Mouse (Mus musculus): ENCODE data around the gene Rtp2. TPM values are rescaled to one million over a fixed set of nuclear protein-coding genes. Genes with fewer than 3 reads are reported as not detected.
A peak's percentile ranks its signal among the peaks of the same experiment; 100 is the strongest.
"Not testable (repeated sequence)": the region's sequence is repeated elsewhere in the genome, so short reads cannot be mapped to it uniquely, and the experiment has no call there.

Rtp2 gene
- total RNA-seq, 2 experiments from 2014 or later = not detected

DNA sequence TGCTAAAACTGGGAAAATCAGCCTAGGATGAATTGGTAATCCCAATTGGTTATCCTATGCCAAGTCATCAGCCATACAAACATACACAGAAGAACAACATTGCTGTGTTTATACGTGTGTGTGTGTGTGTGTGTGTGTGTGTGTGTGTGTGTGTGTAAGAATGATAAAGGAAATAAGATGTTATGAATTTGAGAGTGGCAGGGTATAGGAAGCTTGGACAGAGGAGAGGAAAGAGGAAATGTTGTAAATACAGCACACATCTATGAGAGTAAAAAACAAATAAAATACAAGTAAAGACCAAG lies 21.7 kb upstream of the Rtp2 start:
- intact Hi-C loops (cut with DNase I; ENCODE audit: low total_unique reads) = loop anchor here (5.0 kb wide), 1 partner anchor 402 kb away; no protein-coding TSS in a partner anchor
- DNase-seq = no peak

DNA sequence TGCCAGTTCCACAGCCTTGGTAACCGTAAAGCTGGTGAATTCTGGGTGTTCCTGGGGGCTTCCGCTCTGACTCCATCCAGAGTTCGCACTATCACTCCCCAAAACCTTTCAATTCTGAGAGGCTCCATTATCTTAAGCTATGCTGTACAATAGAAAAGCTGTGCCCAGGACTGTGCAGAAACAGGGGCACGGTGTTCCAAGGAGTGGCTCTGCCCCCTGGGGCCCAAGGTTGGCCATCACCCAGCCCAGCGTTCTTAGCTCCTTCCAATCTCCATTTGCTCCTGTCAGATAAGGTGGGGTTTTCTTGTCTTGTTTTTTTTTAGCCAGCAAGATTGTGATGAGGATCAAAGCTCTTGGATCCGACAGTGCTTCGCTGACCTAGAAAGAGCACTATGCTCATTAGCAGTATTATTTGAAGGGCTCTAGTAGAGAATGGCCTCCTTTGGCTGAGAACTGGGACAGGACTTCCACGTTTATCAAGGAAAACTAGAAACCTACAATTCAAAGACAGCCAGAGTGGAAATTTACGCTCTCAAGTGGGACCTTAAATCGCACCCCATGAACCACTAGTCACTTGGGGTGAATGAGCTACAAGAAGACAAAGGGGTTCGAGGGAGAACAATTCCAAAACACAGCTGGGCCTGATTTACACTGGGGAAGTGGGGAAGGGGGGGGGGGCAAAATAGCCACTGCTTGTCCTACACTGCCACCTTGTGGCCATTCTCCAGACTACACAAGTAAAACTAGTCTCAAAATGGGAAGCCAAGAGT lies 21.2 kb upstream of the Rtp2 start:
- peak; percentile 45 for DNase-seq
- intact Hi-C loops (cut with DNase I; ENCODE audit: low total_unique reads) = loop anchor here (5.0 kb wide), 1 partner anchor 401 kb away; no protein-coding TSS in a partner anchor

DNA sequence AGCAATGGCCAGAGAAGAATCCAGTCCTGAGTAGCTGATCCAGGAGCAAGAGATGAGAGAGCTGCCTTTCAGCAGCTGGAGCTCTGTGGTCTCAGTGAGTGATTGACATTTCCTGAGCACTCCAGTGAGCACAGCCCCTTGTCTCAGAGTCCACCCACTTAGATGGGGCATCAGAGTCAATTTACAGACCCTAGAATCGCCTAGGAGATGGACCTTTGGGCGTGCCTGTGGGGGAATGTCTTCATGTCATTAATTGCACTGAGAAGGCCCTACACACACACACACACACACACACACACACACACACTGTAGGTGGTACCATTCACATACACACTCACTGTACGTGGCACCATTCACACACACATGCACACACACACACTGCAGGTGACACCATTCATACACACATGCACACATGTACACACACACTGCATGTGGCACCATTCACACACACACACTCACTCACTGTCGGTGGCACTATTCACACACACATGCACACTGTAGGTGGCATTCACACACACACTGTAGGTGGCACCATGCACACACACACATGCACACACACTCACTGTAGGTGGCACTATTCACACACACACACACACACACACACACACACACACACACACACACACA lies 20.0 kb upstream of the Rtp2 start:
- intact Hi-C loops (cut with DNase I; ENCODE audit: low total_unique reads) = loop anchor here (5.0 kb wide), 1 partner anchor 400 kb away; no protein-coding TSS in a partner anchor
- DNase-seq = no peak

DNA sequence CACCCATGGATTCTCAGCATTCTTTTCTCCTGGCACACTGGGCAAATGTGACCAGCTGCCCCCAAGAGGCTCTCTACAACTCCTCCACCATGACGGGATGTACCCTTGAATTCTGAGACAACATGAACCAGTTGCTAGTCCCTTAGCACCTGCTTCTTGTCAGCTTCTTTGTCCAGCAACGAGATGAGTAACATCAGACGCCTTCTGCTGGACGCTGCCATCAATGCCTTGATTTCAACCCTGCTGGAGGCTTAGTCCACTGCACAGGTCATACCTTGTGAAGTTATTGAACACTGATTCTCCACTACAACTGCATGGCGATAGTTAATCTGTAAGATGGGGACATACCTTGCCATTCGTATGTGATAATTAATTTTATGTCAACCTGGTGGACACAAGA lies 15.5 kb upstream of the Rtp2 start:
- intact Hi-C loops (cut with DNase I; ENCODE audit: low total_unique reads) = no loop called here
- no peak for DNase-seq

DNA sequence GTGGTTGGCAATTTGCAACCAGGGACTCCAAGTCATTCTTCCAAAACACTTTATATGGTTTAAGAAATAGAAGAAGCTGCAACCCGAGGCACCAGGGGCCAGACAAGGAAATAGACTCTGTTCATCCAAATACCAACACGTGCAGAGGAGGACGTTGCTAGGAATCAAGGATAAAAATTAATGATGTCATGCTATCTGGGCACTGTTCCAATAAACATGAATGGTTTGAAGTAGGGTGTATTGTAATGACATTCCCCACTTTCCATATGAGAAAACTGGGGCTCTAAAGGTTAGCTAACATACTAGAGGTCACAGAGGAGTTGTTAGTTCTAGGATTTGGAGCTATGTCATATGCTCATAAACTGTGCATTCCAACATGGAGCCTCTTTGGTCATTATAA lies 12.6 kb upstream of the Rtp2 start:
- intact Hi-C loops (cut with DNase I; ENCODE audit: low total_unique reads) = no loop called here
- no peak for DNase-seq

DNA sequence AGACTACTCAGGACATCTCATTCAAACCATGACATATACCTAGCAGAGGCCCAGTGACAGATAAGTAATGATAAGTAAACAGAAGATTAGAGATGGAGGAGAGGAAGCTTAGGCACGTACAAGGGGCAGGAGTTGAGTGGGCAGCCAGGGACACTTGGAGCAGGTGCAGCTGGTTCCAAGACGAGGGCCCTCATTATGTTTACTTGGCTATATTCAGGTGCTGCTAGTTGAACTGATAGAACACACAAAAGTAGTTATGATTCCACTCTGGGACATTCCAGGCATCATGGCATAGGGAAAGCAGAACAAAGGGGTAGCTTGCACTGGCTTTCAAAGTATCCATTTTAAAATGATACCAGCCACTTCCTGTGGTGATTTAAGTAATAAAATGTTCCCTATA lies 2.2 kb upstream of the Rtp2 start:
- DNase-seq = no peak
- intact Hi-C loops (cut with DNase I; ENCODE audit: low total_unique reads) = no loop called here

DNA sequence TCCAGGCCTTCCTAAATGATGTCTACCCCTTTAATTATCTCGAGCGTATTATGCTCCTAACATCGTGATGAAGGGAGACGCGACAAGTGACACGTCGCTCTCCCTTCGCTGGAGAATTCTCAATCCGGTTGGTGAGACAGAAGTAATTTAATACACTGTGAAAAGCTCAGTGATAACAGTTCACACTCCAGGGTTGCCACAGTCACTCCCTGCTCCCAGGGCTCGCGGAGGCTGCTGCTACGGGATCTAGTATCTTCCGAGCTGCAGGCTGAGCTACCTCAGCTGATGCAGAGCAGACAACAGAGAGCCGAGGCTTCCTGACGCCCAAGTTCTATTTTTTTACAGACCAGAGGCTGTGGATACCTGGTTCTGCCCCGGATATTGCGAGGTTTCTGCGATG lies 919 bp downstream of the Rtp2 start:
- no peak for DNase-seq
- intact Hi-C loops (cut with DNase I; ENCODE audit: low total_unique reads) = no loop called here

DNA sequence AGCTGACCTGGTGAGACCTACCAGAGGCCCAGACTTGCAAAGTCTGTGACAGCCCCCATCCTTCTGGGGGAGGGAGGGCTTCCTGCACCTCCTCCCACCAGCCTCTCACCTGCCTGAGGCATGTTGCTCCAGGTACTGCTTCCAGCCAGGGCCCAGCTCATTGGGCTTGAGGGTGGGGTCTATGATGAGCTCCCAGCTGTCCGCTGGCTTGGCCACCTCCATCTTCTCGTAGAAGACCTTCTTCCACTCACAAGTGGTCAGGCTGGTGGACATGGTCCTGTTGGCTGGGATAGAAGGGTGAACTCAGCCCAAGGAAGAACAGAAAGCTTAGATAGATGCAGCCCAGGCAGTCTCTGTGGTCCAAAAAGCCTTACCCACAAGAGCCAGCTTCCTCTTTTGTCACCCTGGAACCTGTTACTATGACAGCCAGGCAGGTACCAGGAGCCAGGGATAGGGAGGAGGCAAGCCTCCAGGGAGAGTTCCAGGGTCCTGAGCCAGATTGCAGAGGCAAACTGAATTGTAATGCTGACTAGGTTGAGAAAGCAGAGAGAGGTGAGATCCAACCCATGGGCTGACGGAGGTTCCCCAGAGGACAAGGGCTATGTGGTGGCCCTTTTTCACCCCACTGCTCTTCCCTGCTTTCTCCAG lies 1.6 kb downstream of the Rtp2 start:
- DNase-seq = no peak

DNA sequence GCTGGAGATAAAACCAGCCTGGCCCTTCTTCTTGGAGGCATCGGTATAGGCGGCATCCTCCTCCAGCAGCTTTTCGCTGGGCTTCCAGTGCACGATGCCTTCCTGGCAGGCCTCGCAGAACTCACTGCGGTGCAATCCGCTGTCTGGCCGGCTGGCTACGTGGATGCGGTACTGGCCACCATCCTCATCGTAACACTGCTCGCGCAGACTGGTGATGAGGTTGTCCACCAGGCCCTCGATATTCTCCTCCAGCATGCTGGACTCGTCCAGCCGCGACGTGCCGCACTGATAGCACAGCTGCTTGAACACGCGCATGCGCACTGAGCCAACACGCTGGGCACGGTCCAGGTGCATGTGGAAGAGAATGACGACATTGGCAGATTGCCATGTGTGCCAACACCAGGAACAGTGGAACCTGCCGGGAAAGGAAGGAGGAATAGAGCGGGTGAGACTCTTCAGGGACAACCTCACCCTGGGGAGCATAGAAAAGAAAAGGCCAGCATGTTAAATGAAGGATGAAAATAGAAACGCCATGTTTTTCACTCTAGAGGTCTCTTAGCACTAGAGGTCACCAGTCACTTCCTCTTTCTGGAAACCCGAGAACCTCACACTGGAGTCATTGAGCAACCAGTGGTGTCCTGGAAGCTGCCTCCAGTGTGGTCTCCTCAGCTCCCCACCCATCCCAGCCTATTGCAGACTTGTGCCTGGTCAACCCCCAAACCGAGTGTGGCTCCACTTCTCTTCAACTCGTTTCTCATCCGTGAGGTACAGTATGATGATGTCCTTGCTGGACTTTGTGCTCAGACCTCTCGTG lies 4.7 kb downstream of the Rtp2 start:
- intact Hi-C loops (cut with DNase I; ENCODE audit: low total_unique reads) = no loop called here
- no peak for DNase-seq

More for the DNA sequence above, 1.6 kb downstream of the Rtp2 start:
- intact Hi-C loops (cut with DNase I; ENCODE audit: low total_unique reads) = no loop called here

DNA sequence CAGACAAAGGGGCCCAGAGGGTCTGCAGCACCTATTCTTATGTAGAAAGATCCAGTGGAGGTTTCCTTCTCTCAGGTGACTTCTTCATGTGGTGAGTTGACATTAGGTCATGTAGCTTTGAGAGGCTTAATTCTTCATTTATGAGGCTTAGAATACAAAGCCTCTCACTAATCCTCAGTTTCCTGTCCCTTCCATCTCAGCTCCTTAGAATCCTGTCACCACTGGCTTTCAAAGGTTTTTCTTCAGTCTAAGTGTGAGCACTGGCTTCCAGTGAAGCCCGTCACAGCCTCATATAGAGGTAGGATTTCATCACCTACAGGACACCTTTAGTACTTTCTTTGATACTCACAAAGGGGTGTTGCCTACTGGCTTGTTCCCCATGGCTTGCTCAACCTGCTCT lies 9.3 kb downstream of the Rtp2 start:
- no peak for DNase-seq
- intact Hi-C loops (cut with DNase I; ENCODE audit: low total_unique reads) = no loop called here

DNA sequence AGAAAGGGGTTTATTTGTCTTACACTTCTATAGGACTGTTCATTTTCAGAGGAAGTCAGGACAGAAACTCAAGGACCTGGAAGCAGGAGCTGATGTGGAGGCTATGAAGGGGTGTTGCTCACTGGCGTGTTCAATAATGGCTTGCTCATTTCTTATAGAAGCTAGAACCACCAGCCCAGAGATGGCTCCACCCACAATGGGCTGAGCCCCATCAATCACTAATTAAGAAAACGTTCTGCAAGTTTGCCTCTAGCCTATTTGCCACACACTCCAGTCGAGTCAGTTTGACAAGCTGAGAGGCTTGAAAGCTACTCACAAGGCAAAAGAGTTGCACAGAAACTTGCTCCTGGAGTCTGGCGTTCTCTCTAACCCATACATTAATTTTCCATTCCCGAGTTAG lies 10.5 kb downstream of the Rtp2 start:
- no peak for DNase-seq
- intact Hi-C loops (cut with DNase I; ENCODE audit: low total_unique reads) = no loop called here

DNA sequence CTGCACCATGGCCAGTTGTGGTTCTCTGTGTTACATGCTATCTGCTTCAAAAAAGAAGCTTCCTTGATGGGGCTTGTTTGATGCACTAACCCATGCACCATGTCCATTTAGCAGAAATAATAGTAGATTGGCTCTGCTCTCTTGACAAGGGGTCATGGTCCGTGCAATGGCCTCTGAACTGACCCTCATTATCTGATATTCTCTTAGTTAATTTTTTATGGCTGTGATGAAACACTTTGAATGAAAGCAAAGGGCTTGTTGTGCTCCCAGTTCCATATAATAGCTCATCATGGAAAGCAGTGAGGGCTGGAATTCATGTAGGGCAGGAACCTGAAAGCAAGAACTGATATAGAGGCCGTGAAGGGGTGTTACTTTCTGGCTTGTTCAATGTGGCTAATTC lies 12.8 kb downstream of the Rtp2 start:
- intact Hi-C loops (cut with DNase I; ENCODE audit: low total_unique reads) = no loop called here
- no peak for DNase-seq

DNA sequence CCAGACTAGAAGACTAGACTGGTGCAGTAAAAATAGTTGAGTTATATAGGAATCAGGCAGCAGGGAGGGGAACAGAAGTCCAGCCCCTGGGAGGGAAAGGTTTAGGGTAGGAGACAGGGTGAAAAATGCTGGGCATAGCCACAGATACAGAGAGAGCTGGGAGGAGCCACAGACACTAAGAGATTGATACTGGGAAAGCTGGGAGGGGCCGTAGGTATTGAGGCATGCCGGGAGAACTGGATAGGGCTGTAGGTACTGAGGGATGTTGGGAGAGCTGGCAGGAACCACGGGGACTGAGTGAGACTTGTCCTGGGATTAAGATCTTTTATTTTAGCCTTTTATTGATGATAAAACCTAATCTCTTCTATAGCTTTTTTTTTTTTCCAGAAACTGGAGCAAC lies 18.8 kb downstream of the Rtp2 start:
- intact Hi-C loops (cut with DNase I; ENCODE audit: low total_unique reads) = no loop called here
- no peak for DNase-seq

DNA sequence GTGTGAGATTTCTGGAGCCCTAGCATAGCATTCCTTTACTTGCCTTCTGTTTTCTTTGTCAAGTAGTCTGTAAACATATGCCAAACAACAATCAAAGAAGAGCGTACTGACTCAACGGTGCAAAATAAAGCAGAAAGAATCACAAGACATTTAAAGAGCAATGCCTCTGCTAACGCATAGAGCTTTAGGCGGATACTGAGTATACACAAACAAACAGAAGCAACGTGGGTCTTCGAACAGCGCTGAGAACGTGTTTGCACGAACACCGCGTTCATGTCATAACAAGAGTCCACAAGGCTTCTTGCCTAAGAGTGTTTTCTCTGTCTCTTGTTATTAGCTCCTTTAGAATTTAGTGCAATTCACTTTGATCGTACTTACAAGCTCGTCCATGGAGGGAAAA lies 19.5 kb downstream of the Rtp2 start:
- intact Hi-C loops (cut with DNase I; ENCODE audit: low total_unique reads) = no loop called here
- DNase-seq = no peak

DNA sequence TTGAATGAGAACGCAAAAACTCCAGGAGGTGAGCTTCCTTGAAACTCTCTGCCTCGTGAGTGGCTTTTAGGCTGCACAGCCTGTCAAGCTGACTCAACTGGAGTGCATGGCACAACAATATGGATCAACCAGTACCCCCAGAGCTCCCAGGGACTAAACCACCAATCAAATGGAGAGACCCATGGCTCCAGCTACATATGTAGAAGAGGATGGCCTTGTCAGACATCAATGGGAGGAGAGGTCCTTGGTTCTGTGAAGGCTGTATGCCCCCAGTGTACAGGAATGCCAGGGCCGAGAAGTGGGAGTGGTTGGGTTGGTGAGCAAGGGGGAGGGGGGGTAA lies 23.2 kb downstream of the Rtp2 start:
- DNase-seq; intact Hi-C loops (cut with DNase I; ENCODE audit: low total_unique reads): not testable (repeated sequence)

DNA sequence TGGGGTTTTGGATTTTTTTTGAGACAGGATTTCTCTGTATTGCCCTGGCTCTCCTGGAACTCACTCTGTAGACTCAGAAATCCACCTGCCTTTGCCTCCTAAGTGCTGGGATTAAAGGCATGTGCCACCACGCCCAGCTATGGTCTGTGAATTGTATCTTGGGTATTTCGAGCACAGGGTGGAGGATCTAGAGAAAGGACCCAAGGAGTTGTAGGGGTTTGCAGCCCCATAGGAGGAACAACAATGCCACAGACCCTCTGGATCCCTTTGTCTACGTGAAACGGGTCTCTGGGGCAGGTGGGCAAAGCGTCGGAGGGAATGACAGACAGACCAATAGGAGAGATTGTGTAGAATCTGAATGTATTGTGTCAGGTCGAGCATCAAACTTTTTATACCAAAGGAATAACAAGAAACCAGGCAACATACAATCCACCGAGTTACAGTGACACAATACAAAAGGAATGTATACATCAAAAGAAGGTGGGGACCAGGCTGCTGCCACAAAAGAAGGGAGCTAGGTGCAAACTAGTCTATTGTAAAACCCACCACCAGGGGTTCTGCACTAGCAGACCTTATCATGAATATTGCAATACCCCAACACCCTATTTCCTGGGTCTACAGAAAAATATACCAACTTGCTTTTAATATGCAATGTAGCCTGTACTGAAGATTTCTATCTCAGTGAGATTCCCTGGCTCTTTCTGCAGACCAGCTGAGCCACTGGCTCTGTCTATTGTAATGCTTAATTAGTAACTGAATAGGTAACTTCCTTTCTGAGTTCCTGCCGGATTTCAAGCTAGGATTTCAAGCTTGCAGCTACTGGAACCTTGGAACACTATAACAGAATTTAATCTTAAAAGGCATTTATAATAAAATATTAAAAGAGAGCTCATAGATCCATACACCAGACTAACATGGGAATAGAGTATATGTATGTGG lies 23.8 kb downstream of the Rtp2 start:
- intact Hi-C loops (cut with DNase I; ENCODE audit: low total_unique reads); DNase-seq: not testable (repeated sequence)

DNA sequence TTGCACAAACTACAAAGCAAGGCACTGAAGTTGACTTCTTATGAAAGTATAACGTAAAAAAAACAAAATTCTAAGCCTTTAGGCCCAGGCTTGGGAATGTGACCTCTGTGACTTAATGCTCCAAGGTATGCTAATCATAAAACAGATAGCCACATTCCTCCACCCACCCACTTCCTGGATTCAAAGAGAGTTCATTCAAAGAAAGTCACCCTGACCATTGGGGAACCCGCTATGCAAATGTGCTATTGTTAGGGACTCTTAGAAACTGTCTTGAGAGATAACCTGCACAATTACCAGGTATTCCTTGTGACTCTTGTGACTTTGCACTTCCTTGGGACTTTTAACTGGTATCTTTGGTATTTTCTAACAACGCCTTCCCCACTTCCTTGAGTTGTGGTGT lies 25.6 kb downstream of the Rtp2 start:
- DNase-seq; intact Hi-C loops (cut with DNase I; ENCODE audit: low total_unique reads): not testable (repeated sequence)

DNA sequence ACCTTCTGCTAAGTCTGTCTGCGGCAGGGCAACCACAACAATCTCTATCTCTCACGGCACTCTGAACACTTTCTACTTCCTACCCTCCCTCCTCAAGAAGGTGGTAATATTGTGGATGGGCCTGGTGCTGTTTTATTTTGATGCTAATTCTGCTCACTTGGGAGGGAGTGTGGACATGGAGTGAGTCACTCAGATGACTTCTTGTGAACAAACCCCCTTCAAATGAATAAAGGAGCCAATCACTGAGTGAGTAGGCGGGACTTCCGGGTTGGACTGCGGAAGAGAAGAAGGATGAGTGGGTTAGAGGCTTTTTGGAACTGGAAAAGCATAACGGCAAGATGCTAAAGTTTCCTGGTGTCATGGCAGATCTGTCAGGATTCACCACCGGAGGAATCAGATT lies 30.8 kb downstream of the Rtp2 start:
- intact Hi-C loops (cut with DNase I; ENCODE audit: low total_unique reads) = no loop called here
- no peak for DNase-seq

DNA sequence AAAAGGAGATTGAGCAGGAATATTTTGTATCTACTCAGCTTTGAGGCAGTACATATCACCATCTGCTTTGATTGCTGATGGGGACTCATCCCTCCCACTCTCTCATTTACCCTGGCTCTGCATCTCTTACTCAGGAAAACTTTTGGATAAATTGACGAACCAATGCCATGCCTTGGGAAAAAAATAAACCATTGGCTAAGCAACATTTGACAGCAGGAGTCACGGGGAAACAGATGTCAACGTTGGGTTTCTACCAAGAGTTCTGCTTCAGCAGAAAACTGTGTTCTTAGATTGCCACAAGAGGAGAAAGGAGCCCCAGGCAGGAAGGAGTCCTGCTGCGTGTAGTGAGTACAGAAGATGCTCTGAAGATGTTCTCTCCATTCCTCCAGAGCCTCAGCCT lies 32.1 kb downstream of the Rtp2 start:
- no peak for DNase-seq
- intact Hi-C loops (cut with DNase I; ENCODE audit: low total_unique reads) = no loop called here

All from gastrocnemius, postnatal 14 days (tissue).